Mouse (Mus musculus): ENCODE results near the gene Pde1c. TPM values are rescaled to one million over a fixed set of nuclear protein-coding genes. Genes with fewer than 3 reads are reported as not detected.
A peak's percentile ranks its signal among the peaks of the same experiment; 100 is the strongest.
"Not testable (repeated sequence)": the region's sequence is repeated elsewhere in the genome, so short reads cannot be mapped to it uniquely, and the experiment has no call there.

Gene Pde1c
- 0.97 and 1.6 TPM in 2 replicates for polyA plus RNA-seq (2015; fragmentation: Nextera tagmentation; extraction: Ambion mirVana)

- Histone ChIP-seq H3K4me2 (replicated peaks; ENCODE audit: low read depth, low read length) (peak within 1 kb of the TSS; percentile 97), H3K36me3 (ENCODE audit: insufficient read depth, low read length) (no peaks in the 10 kb centered on the region), H3K4me1 (ENCODE audit: insufficient read depth, low read length) (no peaks in the 10 kb centered on the region), H3K27ac (ENCODE audit: low read length) (no peak within 1 kb of the TSS), H3K9ac (replicated peaks; ENCODE audit: low read length) (peak within 1 kb of the TSS; percentile 62), H3K27me3 (ENCODE audit: insufficient read depth, low read length) (peaks cover 5% of the 10 kb centered on the region; the same call in 1 of the 2 replicates), H3K9me3 (ENCODE audit: low read length) (no peaks in the 10 kb centered on the region), H3K4me3 (ENCODE audit: low read length) (peak within 1 kb of the TSS; percentile 68)
- WGBS: under 1% methylated on average over 47 of the region's 48 CpGs
- ATAC-seq (ENCODE audit: low FRiP score, low TSS enrichment): peak; percentile 88
These were observed at the start of gene Pde1c for GRCm38 (mm10) chr6:56568470-56569372. Gene Pde1c, minus strand, starts transcription at chr6:56569103.

GRCm38 (mm10) chr6:56616982-56617613 is 48.2 kb upstream of the Pde1c start:
- H3K4me3 ChIP-seq (ENCODE audit: low read length): no peak overlapping the region
- peak overlapping the region; percentile 14; the same call in 1 of the 2 replicates for H3K4me2 ChIP-seq (replicated peaks; ENCODE audit: low read depth, low read length)
- H3K9ac ChIP-seq (replicated peaks; ENCODE audit: low read length): no peak overlapping the region
- peak overlapping the region; percentile 66; the same call in 1 of the 2 replicates for H3K27ac ChIP-seq (ENCODE audit: low read length)
- no peaks in the 10 kb centered on the region for H3K36me3 ChIP-seq (ENCODE audit: insufficient read depth, low read length)
- no peaks in the 10 kb centered on the region for H3K27me3 ChIP-seq (ENCODE audit: insufficient read depth, low read length)
- peaks cover 13% of the 10 kb centered on the region for H3K4me1 ChIP-seq (ENCODE audit: insufficient read depth, low read length)
- WGBS: 12% methylated on average over 7 of the region's 7 CpGs
- H3K9me3 ChIP-seq (ENCODE audit: low read length): no peaks in the 10 kb centered on the region
- ATAC-seq (ENCODE audit: low FRiP score, low TSS enrichment): peak; percentile 95

DNA sequence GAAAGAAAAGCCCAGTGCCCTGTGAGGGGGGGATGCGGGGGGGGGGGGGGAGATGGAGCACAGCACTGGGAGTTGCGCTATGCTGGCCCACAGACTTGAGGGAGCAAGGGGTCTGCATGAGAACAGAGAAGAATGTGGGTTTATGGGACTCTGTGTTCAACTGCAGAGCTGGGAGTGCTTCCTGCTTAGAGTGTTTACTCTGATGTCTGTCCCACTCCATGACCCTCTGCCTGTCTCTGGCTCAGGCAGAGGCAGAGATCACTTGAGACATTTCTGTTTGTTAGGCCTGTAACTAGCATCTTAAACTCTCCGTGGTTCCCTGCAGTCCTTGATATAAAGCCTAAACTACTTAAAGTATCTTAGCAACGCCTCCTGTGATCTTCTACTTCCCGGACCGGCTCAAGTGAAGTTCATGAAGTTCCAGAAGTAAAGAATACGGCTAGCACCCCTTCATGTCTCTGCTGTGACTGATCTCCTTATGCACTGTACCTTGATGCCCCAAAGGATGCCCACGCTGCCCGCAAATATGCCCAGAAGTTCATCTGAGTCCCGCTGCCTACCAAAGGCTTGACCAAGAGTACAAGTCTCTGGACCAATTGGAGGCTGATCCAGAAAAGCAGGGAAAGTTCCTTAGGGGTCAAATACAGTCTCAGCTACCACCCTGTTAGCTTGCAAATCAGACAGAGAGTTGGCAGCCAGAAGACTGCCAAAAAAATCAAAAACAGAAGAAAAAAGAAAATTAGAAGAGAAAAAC is 47.5 kb upstream of the Pde1c start:
- peak overlapping the region; percentile 66 for H3K27ac ChIP-seq (ENCODE audit: low read length)
- H3K4me1 ChIP-seq (ENCODE audit: insufficient read depth, low read length): peaks cover 13% of the 10 kb centered on the region
- no peaks in the 10 kb centered on the region for H3K27me3 ChIP-seq (ENCODE audit: insufficient read depth, low read length)
- H3K4me3 ChIP-seq (ENCODE audit: low read length): no peak overlapping the region
- no peak overlapping the region for H3K4me2 ChIP-seq (replicated peaks; ENCODE audit: low read depth, low read length)
- WGBS: 55% methylated on average over 10 of the region's 10 CpGs
- no peaks in the 10 kb centered on the region for H3K36me3 ChIP-seq (ENCODE audit: insufficient read depth, low read length)
- ATAC-seq (ENCODE audit: low FRiP score, low TSS enrichment): peak; percentile 40
- H3K9me3 ChIP-seq (ENCODE audit: low read length): no peaks in the 10 kb centered on the region
- H3K9ac ChIP-seq (replicated peaks; ENCODE audit: low read length): no peak overlapping the region

DNA sequence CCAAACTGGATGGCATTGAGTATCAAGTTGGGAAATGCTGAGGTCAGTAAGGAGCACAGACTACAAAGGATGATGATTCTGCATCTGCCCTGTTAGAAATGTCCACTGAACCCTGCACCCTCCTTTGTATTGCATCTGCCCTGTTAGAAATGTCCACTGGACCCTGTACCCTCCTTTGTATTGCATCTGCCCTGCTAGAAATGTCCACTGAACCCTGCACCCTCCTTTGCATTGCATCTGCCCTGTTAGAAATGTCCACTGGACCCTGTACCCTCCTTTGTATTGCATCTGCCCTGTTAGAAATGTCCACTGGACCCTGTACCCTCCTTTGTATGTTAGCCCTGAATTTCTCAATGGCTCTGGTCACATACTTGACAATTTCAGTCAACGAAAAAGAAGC is 40.6 kb upstream of the Pde1c start:
- H3K4me2 ChIP-seq (replicated peaks; ENCODE audit: low read depth, low read length); H3K9me3 ChIP-seq (ENCODE audit: low read length); H3K4me3 ChIP-seq (ENCODE audit: low read length); H3K9ac ChIP-seq (replicated peaks; ENCODE audit: low read length); H3K27me3 ChIP-seq (ENCODE audit: insufficient read depth, low read length); H3K27ac ChIP-seq (ENCODE audit: low read length); H3K36me3 ChIP-seq (ENCODE audit: insufficient read depth, low read length); ATAC-seq (ENCODE audit: low FRiP score, low TSS enrichment); H3K4me1 ChIP-seq (ENCODE audit: insufficient read depth, low read length): not testable (repeated sequence)
- WGBS: 87% methylated on average over 1 of the region's 1 CpGs

- Histone ChIP-seq H3K9me3 (ENCODE audit: low read length) (no peaks in the 10 kb centered on the region), H3K36me3 (ENCODE audit: insufficient read depth, low read length) (no peaks in the 10 kb centered on the region), H3K27ac (ENCODE audit: low read length) (no peak overlapping the region), H3K27me3 (ENCODE audit: insufficient read depth, low read length) (no peaks in the 10 kb centered on the region), H3K4me3 (ENCODE audit: low read length) (no peak overlapping the region), H3K4me1 (ENCODE audit: insufficient read depth, low read length) (no peaks in the 10 kb centered on the region), H3K9ac (replicated peaks; ENCODE audit: low read length) (no peak overlapping the region), H3K4me2 (replicated peaks; ENCODE audit: low read depth, low read length) (no peak overlapping the region)
- 9% methylated on average over 4 of the region's 4 CpGs for WGBS
- no peak for ATAC-seq (ENCODE audit: low FRiP score, low TSS enrichment)
These were observed 39.4 kb upstream of the Pde1c start for GRCm38 (mm10) chr6:56608277-56608676.

GRCm38 (mm10) chr6:56579568-56579967 is 10.7 kb upstream of the Pde1c start:
- 40% methylated on average over 1 of the region's 1 CpGs for WGBS
- no peaks in the 10 kb centered on the region for H3K36me3 ChIP-seq (ENCODE audit: insufficient read depth, low read length)

DNA sequence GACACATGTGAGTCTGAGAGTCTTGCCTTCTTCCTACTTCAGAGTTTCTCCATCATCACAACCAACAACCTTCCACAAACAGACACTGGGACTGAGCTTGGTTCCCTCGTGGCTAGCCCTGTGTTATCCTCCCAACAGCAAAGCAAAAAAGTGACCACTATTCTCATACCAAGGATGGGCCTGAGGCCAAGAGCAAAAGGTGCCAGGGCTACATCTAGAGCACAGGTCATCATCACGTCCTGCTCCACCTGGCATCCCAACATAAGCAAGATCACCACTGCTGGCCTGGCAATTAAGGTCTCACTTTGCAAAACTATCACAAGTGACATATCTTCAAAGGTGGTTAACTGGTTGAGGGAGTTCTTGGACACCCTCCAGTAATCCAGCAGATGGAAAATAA is 8.0 kb downstream of the Pde1c start:
- Histone ChIP-seq H3K9me3 (ENCODE audit: low read length) (no peaks in the 10 kb centered on the region), H3K4me2 (replicated peaks; ENCODE audit: low read depth, low read length) (no peak overlapping the region), H3K27ac (ENCODE audit: low read length) (no peak overlapping the region), H3K4me1 (ENCODE audit: insufficient read depth, low read length) (no peaks in the 10 kb centered on the region), H3K36me3 (ENCODE audit: insufficient read depth, low read length) (no peaks in the 10 kb centered on the region), H3K27me3 (ENCODE audit: insufficient read depth, low read length) (no peaks in the 10 kb centered on the region), H3K9ac (replicated peaks; ENCODE audit: low read length) (no peak overlapping the region), H3K4me3 (ENCODE audit: low read length) (no peak overlapping the region)
- ATAC-seq (ENCODE audit: low FRiP score, low TSS enrichment): no peak
- WGBS: 81% methylated on average over 2 of the region's 2 CpGs

More at GRCm38 (mm10) chr6:56579568-56579967, 10.7 kb upstream of the Pde1c start:
- Histone ChIP-seq H3K27ac (ENCODE audit: low read length) (no peak overlapping the region), H3K4me3 (ENCODE audit: low read length) (no peak overlapping the region), H3K9me3 (ENCODE audit: low read length) (no peaks in the 10 kb centered on the region), H3K9ac (replicated peaks; ENCODE audit: low read length) (no peak overlapping the region), H3K4me1 (ENCODE audit: insufficient read depth, low read length) (no peaks in the 10 kb centered on the region), H3K4me2 (replicated peaks; ENCODE audit: low read depth, low read length) (no peak overlapping the region), H3K27me3 (ENCODE audit: insufficient read depth, low read length) (0 out of 2 replicates have a peak, but pooled peaks cover 3% of the 10 kb centered on the region)
- no peak for ATAC-seq (ENCODE audit: low FRiP score, low TSS enrichment)

DNA sequence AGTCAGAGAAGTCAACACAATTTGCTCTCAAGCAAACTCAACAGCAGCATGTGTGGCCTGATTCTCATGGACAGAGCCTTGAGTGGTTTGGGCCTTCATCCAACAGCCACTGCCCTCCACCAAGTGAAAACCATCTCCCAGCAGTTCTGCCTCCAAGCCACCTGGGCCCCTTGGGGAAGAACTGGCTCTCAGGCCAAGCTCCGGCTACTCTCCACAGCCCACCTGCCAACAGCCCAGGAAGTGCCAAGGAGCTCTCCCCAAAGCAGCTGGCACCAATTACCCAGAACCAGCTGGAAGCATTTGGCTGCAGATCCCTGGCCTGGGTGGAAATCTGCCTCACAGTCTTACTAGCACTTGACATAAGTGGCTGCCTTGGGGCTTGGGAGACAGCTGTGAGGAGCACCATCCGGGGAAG is 8.4 kb downstream of the Pde1c start:
- Histone ChIP-seq H3K27me3 (ENCODE audit: insufficient read depth, low read length) (no peaks in the 10 kb centered on the region), H3K36me3 (ENCODE audit: insufficient read depth, low read length) (no peaks in the 10 kb centered on the region), H3K9ac (replicated peaks; ENCODE audit: low read length) (no peak overlapping the region), H3K4me2 (replicated peaks; ENCODE audit: low read depth, low read length) (no peak overlapping the region), H3K9me3 (ENCODE audit: low read length) (no peaks in the 10 kb centered on the region), H3K4me1 (ENCODE audit: insufficient read depth, low read length) (no peaks in the 10 kb centered on the region), H3K27ac (ENCODE audit: low read length) (no peak overlapping the region), H3K4me3 (ENCODE audit: low read length) (no peak overlapping the region)
- ATAC-seq (ENCODE audit: low FRiP score, low TSS enrichment): no peak
- WGBS: 72% methylated on average over 2 of the region's 2 CpGs

DNA sequence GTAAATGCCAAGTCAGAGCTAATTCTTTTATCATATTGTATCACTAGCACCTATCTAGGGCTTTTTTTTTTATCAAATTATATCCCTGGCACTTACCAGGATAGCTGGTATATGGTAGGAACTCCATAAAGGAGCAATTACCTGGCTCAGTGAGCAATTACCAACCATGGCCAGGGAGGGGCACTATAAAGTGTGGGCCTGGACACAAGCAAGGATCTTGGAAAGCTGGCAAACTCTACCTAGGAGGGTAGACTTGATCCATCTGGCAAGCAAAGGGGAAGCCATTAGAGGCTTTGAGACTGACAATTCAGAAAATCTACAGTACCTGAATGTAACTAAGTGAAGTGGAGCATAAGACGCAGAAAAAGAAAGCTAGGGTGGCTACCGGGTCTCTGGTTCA is 10.2 kb downstream of the Pde1c start:
- Histone ChIP-seq H3K4me2 (replicated peaks; ENCODE audit: low read depth, low read length) (no peak overlapping the region), H3K27ac (ENCODE audit: low read length) (no peak overlapping the region), H3K36me3 (ENCODE audit: insufficient read depth, low read length) (no peaks in the 10 kb centered on the region), H3K9me3 (ENCODE audit: low read length) (no peaks in the 10 kb centered on the region), H3K9ac (replicated peaks; ENCODE audit: low read length) (no peak overlapping the region), H3K27me3 (ENCODE audit: insufficient read depth, low read length) (no peaks in the 10 kb centered on the region), H3K4me3 (ENCODE audit: low read length) (no peak overlapping the region), H3K4me1 (ENCODE audit: insufficient read depth, low read length) (no peaks in the 10 kb centered on the region)
- ATAC-seq (ENCODE audit: low FRiP score, low TSS enrichment): no peak
- 89% methylated on average over 2 of the region's 2 CpGs for WGBS

Data from kidney, embryonic 16.5 days (tissue).